Mouse (Mus musculus) layer of hippocampus, adult 11-12 months (tissue): ENCODE measurements at regions not wholly inside any gene's neighbourhood (a gene's known extent, or its start where the extent isn't known, plus 50 kb on each side); places are given as distances from the start of the nearest gene placed in this dataset.
"Not testable (repeated sequence)": the region's sequence is repeated elsewhere in the genome, so short reads cannot be mapped to it uniquely, and the experiment has no call there.

Experiments
- DNase-seq: peaks from one replicate; pipeline ENCODE4 v3.0.0; 2022; ENCODE audit warnings: low spot score

GRCm38 (mm10) chr3:58226447-58227321, 187.8 kb upstream of the Tsc22d2 start:
- DNase-seq: no peak

- DNase-seq: no peak
Measured at GRCm38 (mm10) chr3:58227322-58227627, 187.2 kb upstream of the Tsc22d2 start.

GRCm38 (mm10) chr3:58228189-58228588, 186.3 kb upstream of the Tsc22d2 start:
- DNase-seq: no peak

- no peak for DNase-seq
Measured at GRCm38 (mm10) chr3:58231746-58232145, 182.8 kb upstream of the Tsc22d2 start.

- DNase-seq: no peak
Measured at GRCm38 (mm10) chr3:58233296-58233695, 181.2 kb upstream of the Tsc22d2 start.

GRCm38 (mm10) chr3:58234846-58235630, 179.5 kb upstream of the Tsc22d2 start:
- DNase-seq: no peak

GRCm38 (mm10) chr3:58238111-58238510, 176.4 kb upstream of the Tsc22d2 start:
- DNase-seq: no peak

- peak; percentile 15 for DNase-seq
Measured at GRCm38 (mm10) chr3:58240775-58241174, 173.7 kb upstream of the Tsc22d2 start.

- no peak for DNase-seq
Measured at GRCm38 (mm10) chr3:58245361-58245760, 169.2 kb upstream of the Tsc22d2 start.

- no peak for DNase-seq
Measured at GRCm38 (mm10) chr3:58247989-58248388, 166.5 kb upstream of the Tsc22d2 start.

GRCm38 (mm10) chr3:58253942-58254341, 160.6 kb upstream of the Tsc22d2 start:
- peak; percentile 41 for DNase-seq

GRCm38 (mm10) chr3:58267606-58268325, 146.7 kb upstream of the Tsc22d2 start:
- peak; percentile 29 for DNase-seq

GRCm38 (mm10) chr3:58271441-58271840, 143.1 kb upstream of the Tsc22d2 start:
- DNase-seq: not testable (repeated sequence)

GRCm38 (mm10) chr3:58281291-58281690, 133.2 kb upstream of the Tsc22d2 start:
- DNase-seq: no peak

GRCm38 (mm10) chr3:58284371-58284770, 130.1 kb upstream of the Tsc22d2 start:
- not testable (repeated sequence) for DNase-seq

GRCm38 (mm10) chr3:58295810-58296209, 118.7 kb upstream of the Tsc22d2 start:
- DNase-seq: no peak

GRCm38 (mm10) chr3:58300213-58300612, 114.3 kb upstream of the Tsc22d2 start:
- DNase-seq: no peak

GRCm38 (mm10) chr3:58300801-58301485, 113.6 kb upstream of the Tsc22d2 start:
- DNase-seq: no peak

- DNase-seq: no peak
Measured at GRCm38 (mm10) chr3:58302322-58302721, 112.2 kb upstream of the Tsc22d2 start.

- no peak for DNase-seq
Measured at GRCm38 (mm10) chr3:58303746-58304145, 110.8 kb upstream of the Tsc22d2 start.

GRCm38 (mm10) chr3:58309601-58310000, 104.9 kb upstream of the Tsc22d2 start:
- no peak for DNase-seq

GRCm38 (mm10) chr3:58310390-58310789, 104.1 kb upstream of the Tsc22d2 start:
- DNase-seq: no peak
